Mouse (Mus musculus): ENCODE measurements at regions not wholly inside any gene's neighbourhood (a gene's known extent, or its start where the extent isn't known, plus 50 kb on each side); places are given as distances from the start of the nearest gene placed in this dataset.
"Not testable (repeated sequence)": the region's sequence is repeated elsewhere in the genome, so short reads cannot be mapped to it uniquely, and the experiment has no call there.

DNA sequence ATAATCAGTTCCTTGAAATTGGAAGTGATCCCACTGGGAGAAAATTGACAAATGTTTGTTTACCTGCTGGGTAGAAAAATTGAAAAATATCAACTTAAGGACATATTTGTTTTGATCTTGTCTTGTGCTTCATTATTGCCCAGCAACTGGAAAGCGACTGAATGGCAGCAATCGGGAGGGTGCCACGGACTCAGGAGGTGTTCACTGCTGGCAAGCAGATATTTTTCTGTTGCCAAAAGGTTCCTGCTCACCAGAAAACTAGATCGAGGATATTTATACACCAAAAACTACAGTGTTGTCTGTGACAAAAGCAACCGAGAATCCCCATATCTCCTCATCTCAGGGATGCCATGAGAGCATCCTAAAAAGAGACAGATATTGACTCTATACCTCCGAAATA, 71.4 kb downstream of the Gm21833 start:
- DNase-seq (ENCODE audit: low read depth, low spot score) = no peak

DNA sequence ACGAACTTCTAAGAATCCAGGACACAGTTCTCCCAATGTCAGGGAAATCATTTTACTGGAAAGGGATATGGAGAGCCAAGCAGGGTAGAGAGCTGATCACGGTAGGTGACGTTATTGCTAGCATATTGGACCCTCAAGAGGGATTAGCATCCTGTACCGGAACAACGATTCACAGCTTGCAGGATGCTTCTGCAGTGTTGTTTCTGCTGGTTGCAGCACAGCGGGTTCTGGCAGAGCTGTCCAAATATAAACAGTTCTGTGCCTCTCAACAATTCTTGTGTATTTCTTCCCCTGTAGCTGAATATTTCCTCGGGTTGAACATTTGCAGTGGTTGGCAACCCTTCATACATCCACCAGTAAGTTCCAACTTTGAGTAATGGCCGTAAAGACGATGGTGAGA, 92.4 kb downstream of the Gm21833 start:
- DNase-seq (ENCODE audit: low read depth, low spot score) = no peak

DNA sequence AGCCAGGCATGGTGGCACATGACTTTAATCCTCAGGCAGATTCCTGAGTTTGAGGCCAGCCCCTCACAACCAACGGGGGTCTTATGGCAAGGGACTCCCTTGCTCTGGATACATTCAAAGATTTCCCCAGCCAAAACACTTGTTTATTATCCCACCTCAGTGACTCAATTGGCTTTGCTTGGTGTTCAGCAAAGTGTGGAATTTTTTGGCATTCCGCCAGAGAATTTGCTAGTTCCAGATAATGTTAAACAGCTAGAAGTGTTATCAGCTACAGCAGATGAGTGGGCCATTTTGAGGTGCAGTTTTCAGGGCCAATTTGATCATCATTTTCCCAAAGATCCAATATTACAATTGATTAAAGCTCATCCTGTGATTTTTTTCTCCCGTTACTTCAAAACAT, 130.8 kb downstream of the Gm21833 start:
- not testable (repeated sequence) for DNase-seq (ENCODE audit: low read depth, low spot score)

DNA sequence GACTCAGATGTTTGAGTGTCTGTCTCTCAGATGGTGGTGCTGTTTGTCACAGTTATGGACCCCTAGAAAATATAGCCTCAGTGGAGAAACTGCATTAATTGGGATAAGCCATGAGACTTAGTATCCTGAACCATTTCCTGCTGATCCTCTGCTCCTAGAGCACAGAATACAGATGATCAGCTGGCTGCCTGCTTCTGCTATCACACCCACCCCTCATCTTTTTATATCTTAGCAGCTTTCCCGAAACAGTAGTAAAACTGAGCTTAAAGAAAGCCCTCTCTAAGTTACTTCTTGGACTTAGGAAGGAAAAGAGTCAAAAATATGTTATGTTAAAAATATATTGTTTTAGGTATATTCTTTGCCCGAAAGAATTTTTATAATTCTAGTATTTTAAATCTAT, 163.5 kb downstream of the Gm21833 start:
- DNase-seq (ENCODE audit: low read depth, low spot score) = no peak

DNA sequence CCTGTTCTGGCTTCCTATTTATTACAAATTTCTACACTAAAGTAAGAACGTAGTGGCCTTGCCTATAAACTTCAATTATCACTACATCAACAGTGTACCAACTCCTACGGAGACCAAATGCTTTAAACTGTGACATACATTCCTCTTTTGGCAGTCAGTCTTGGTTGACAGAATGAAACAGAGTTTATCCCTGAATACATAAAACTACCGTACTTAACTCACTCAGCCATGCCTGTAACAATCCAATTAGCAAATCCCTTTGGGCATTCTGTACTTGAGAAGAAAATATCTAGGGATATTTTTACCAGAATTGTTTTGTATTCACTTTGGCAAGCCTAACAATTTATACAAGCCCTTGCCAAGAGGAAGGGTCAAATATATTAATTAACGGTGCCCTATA, 169.7 kb downstream of the Gm21833 start:
- DNase-seq (ENCODE audit: low read depth, low spot score) = no peak

DNA sequence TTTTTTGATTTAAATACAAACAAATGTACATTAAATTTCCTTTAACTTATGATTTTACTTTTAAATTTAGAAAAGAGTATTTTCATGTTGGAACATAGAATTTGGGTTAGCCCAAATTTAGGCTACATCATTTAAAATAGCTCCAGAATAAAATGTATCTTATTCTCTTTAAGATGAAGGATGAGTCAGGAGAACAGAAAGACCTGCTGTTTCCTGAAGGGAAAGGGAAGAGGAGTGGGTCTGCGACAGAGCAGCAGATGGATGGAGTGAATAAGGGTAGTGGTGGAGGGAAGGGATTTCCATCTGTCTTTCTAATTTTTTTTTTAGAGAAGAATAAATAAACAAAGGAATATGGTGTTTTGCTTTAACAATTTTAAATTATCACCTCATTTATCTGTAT, 193.1 kb downstream of the Gm21833 start:
- DNase-seq (ENCODE audit: low read depth, low spot score) = no peak

DNA sequence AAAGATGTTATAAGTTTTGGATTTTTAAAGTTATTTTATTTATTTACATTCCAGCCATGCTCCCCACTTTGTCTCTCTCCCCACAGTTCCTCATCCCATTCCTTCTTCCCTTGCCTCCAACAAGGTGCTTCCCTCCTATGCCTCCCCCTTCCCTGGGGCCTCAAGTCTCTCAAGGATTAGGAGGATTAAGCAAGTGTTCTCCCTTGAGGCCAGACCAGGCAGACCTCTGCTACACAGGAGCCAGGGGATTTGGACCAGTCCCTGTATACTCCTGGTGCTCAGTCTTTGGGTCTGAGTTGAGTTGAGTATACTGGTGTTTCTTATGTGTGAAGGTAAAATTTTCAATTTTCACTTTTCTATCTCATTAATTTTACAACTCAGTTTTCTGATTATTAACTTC, 235.2 kb downstream of the Gm21833 start:
- no peak for DNase-seq (ENCODE audit: low read depth, low spot score)

DNA sequence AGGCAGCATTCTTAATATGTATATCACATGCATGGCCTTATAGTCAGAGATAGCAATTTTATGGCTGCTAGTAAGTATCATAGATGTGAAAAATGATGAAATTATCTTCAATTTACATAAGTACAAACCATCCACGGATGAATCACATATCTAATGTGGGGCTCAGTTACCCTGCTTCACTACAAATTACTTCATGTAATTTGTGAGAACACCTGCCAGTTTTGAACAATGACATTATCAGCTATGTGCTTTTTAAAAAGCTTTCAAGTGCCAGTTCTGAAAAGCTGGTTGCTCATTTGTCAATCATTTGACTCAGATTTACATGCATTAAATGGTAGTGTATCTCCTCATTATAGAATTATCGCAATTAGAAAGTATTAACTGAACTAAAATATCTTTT, 243.3 kb downstream of the Gm21833 start:
- DNase-seq (ENCODE audit: low read depth, low spot score) = no peak

DNA sequence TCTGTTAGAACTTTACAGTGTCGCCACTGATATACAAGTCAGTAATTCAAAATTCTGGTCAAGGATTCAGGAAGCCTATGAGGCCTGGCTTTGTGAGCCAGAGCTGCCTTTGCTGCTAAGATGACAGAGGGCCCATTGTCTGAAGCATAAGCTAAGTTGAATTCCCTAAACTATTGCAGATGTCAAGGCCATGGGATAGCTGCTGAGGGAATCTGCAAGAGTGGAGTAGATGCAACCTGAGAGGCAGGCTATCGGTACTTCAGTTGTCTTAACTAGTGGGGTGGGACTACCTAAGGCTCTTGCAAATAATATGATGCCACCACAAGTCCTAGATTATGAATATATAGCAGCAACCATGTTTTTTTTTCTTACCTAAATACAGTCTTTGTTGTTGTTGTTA, 263.9 kb downstream of the Gm21833 start:
- no peak for DNase-seq (ENCODE audit: low read depth, low spot score)

DNA sequence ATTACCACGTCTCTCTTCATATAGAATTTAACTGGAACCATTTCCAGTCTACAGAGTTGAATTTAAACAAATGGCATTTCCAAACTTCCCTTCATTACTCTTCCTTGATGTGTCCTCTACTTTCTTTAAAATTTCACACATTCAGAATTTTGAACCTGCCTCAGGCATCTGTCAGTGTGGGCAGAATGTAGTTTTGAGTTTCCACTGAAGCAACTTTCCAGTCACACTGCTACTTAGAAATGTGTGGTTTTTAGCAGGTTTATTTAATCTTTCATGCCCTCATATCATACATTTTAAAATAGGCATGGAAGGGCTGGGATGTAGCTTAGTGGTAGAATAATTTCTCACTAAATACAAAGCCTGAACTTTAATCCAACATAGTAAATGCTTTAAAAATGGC, 282.9 kb downstream of the Gm21833 start:
- DNase-seq (ENCODE audit: low read depth, low spot score) = no peak

DNA sequence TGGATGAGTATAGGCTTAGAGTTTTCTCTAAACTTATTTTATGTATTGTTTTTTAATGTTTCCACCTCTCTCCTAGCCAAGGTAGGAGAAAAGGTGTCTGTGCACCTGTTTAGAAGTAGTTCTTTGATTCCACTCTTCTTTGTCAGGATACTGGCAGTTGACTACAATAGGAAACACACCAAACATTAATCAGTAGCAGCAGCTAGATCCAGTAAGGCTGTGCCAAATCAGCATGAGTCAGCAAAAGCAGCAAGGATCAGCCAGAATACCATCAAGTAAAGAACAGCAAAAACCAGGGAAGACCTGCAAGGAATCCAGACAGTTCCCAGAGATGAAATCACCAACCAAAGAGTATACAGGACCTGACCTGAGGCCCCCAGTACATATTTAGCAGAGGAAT, 303.7 kb downstream of the Gm21833 start:
- DNase-seq (ENCODE audit: low read depth, low spot score) = peak; percentile 11

DNA sequence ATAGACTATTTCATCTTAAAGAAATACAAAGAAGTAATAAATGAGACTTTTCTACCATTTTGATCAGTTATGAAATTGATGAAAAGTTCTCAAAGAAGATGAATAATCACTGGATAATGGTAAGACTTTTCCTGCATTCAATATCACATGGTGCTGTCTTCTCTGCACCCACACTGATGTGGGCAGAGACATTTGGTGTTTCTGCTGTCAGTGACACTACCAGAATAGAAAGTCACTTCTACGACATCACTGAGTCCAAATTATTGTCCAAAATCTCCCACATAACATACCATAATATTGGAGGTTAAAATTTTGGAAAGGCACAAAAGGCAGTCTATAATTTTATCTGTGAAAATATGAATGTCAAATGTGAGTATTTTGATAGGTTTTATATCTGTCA, 344.8 kb downstream of the Gm21833 start:
- no peak for DNase-seq (ENCODE audit: low read depth, low spot score)

DNA sequence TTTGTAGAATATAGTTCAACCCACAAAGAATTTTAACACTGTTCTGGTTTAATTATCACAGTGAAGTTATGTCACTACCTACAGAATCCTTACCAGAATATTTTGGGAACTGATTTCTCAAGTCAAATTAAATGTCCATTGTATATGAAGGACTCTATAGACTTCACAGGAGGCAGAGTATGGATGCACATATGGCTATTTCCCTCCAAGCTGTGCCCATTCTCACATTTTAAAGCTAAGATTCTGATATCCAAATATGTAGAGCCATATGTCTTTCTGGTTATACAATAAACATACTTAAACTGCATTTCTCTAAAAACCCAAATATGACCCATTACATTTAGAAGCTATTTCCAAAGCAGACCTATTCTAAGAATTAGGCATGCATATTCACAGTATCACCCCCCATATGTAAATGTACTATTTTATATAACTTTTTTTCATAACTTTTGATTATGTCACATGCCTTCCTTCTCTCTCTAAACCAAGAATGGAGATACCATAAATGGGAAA, 365.3 kb downstream of the Gm21833 start:
- DNase-seq (ENCODE audit: low read depth, low spot score) = no peak

DNA sequence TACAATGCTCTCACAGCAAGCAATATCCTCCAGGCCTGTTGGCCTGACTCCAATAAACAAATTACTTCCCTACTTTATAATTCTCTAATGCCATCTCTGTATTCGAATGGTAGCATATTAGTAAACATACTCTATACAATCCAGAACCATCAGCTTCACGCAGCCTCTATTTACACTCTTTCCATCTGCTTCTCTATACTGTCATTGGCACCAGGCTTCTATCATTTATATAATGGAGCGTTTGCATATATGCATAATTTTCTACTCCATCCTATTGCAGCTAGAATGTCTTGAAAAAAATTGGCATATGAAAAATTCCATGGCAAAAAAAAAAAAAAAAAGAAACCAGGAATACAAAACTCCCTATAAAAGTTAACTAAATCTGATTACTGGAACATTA, 369.6 kb downstream of the Gm21833 start:
- DNase-seq (ENCODE audit: low read depth, low spot score) = no peak

Measured in 3T3-L1 (cell line).